Mouse (Mus musculus) MEL-GATA-1-ER (cell line): ENCODE measurements at regions not wholly inside any gene's neighbourhood (a gene's known extent, or its start where the extent isn't known, plus 50 kb on each side); places are given as distances from the start of the nearest gene placed in this dataset.

Source experiments
- DNase-seq: peaks from one replicate; pipeline ENCODE4 v3.0.0-alpha.2; 2012; ENCODE audit warnings: low read depth; ENCODE audit errors: extremely low read depth

DNA sequence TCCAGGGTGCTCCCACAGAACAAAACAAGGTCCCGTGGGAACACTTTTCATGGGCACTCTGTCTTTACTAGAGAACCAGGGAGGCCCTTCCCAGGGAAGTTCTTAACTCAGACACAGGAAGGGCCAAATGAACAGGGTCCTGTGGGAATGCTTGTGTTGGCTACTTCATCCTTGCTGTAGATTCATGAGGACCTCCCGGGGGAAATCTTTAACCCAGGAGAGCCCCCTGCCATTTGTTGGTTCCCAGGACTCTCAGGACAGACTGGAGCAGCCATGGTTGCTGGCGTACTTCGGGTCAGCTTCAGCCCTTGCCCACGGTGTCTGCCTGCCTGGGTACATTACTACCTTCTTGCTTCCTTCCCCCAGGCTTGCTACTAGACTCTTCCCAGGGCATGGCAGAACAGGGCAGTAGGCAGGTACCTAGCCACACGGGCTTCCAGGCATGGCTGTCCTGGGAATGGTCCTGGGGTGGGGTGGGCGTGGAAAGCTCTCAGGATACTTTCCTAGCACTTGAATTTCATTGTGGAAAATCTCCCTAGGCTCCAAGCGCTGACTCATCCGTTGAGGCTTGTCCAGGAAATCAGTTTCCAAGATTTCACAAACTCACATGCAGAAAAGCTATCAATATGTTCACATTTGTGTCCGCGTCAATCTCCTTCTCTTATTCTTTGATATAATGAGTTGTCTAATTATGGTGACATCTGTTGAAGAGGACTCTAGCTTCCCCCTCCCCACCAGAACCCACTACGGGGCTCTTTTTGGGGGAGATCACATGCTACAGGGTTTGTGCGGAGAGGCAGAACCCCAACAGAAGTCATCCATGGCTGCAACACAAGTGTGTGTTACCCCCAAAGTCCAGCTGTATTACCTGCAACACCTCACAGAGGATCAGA lies 148.6 kb downstream of the Sec61b start:
- no peak for DNase-seq

GRCm38 (mm10) chr4:47630006-47630405 lies 155.5 kb downstream of the Sec61b start:
- no peak for DNase-seq

GRCm38 (mm10) chr4:47630427-47630826 lies 156.0 kb downstream of the Sec61b start:
- DNase-seq = no peak

DNA sequence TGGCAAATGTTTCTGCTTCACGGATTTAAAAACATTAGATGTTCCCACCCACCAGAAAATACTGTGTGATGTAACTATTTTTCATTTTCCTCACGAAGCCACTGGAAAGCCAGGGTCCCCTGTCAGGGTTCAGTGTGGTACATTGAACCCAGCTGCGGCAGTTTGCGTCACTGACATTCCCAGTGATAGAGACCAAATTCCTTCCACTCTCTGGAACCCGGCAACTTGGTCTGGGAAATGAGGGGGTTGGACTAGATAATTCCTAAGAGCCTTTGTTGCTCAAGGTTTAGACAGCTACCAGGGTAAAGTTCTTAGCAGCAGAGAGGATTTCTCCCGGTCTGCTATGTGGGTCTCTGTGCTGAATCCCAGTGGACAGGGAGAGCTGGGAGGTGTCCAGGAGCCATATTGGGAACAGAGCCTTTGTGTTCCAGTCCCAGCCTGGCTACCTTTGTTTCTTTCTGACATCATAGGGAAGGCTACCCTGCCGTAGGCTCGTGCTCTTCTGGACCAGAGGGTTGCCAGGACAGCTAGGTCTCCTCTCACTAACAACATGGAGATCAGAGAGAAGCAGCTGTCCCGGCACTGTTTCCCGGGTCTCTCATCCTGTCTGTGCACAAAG lies 164.5 kb downstream of the Sec61b start:
- DNase-seq = no peak

DNA sequence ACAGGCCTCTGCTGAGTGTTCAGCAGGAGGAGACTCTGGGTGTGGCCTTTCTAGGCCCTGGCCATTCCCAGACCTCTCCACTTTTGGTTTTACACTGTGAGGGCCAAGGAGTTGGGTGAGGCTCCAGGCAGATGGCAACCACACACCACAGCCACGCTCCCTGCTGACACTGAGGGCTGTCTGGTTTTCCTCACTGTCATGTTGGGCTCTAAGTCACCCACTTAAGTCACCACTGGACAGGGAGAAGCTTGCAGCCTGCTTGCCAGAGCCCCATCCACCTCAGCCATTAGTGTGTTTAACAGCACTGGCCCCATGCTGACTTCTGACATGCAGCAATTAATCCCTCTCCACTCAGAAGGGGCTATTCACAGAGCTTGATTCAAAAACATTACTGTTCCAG lies 170.6 kb downstream of the Sec61b start:
- no peak for DNase-seq

GRCm38 (mm10) chr4:47648701-47649100 lies 174.2 kb downstream of the Sec61b start:
- DNase-seq = no peak

- no peak for DNase-seq
Measured at GRCm38 (mm10) chr4:47649951-47650350, 175.5 kb downstream of the Sec61b start.

DNA sequence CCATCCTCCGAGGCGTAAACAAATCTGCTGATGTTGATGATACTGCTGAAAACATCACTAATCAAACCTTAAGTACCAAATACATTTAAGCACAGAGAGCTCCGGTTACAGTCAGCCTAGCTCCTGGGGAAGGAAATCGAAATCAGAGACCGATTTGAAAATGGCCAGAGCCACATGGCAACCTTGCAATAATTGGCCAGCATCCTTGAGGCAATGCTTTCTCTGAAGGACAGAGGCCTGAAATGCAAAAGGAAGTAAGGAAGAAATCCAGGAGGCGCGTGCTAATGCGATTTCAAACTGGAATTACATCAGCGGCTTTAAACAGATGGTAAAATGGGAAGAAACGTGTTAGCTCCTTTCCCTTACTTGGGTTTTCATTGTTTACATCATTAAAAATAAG lies 177.1 kb downstream of the Sec61b start:
- no peak for DNase-seq

GRCm38 (mm10) chr4:47653143-47653542 lies 178.7 kb downstream of the Sec61b start:
- no peak for DNase-seq

DNA sequence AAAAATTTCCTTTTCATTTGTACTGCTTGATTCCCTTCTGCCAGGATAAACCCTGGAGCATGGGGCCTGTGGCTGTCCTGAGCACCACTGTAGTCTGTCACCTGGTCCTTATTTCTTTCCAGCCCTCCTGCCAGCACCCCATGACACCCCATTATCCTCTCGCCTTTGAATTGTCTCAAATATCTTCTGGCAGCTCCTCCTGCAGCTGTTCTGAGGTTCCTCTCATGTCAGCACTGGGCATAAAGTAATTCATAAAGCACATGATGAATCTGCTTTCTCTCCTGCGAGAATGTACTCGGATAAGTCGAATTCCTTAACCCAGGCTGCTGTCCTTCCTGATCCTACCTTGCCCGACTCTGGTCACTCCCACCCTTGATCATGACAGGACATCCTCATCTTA lies 195.1 kb downstream of the Sec61b start:
- DNase-seq = no peak

DNA sequence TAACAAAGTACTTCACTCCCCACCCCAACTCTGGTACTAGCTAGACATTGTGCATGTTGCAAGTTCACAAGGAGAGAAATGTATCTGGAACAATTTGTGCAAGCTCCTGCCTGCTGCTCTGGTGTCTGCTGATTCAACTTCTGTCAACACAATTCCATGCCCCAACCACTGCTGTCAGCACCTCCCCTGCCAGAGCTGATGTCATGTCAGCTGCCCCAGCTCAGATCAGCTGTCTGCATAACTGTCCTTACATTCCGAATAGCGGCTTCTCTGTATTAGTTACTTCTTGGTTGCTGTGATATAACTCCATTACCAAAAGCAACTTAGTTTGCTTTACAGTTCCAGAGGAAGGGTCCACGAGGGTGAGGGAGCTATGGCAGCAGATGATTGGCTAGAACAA lies 196.0 kb downstream of the Sec61b start:
- DNase-seq = no peak

DNA sequence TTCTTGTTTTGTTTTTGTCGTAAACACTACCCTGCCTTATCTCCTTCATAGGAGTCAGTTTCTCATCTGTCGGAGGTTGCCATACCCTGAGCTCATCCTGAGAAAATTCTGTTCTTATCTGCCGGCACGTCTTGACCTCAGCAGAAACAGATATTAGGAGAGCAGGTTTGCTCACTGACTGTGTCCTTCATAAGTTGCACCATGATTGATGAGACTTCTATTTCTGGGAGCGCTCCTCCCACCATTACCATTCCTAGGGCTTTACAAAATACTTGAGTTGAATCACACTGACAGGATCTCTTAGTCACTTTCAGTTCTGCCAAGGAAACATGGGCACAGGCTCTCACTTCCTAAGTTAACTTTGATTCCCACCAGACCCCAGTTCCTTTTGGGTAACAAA lies 196.9 kb downstream of the Sec61b start:
- DNase-seq = no peak

- no peak for DNase-seq
Measured at GRCm38 (mm10) chr4:47681141-47681540, 206.7 kb downstream of the Sec61b start.

GRCm38 (mm10) chr4:47691207-47691606 lies 216.7 kb downstream of the Sec61b start:
- no peak for DNase-seq

GRCm38 (mm10) chr4:47692654-47693053 lies 218.2 kb downstream of the Sec61b start:
- DNase-seq = no peak

GRCm38 (mm10) chr4:47693221-47693620 lies 218.8 kb downstream of the Sec61b start:
- no peak for DNase-seq

DNA sequence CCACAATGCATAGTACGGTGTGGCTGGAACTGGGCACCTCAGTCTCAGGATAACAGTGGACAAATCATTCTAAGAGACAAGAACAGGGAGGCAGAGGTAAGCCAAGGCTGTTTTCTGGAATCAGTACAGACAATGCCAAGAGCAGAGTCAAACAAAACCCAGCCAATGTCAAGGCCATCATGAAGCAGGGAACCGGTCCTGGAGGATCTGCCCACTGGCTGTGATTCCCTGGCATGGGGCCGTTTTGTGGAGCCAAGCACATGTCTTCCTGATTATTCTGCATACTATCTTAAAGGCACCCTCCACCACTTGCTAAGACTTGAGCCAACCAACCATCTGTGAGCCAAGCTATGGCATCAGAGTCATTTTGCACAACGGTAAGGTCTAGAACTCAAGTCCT lies 222.6 kb downstream of the Sec61b start:
- DNase-seq = no peak

DNA sequence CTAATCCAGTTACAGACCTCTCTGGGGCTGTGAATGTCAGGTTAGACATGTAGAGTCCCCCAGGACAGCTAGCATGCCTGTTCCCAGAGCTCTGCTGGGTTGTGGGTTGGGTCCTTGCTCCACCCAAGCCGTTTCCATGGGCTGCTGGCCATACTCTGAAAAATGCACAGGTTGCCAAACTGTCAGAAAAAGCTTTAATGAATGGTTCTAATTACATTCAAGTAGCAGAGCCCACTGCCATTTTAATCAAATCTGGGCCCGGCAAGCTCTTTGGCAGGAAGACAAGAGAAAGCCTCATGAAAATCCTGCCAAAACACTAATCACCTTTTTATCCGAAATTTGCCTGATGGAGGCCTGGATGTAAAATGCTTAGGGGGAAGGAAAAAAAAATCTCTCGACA lies 224.1 kb downstream of the Sec61b start:
- DNase-seq = no peak

DNA sequence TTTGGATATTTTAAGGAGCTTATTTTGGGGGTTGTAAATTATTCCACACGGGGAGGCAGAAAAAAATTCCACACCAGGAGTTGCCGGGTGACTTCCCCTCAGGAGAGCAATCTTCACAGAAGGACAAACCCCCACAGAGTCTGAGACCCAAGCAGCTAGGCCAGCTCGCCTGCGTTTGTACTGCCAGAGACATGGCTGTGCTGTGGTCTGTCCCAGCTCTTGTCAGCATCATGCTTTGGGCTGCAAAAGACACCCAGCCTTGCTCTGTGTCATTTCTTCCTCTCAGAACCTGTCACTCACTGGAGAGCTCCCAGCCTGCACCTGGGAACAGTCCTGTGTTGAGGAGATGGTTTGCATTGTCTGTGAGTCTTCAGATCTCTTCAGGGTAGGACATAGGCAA lies 224.5 kb downstream of the Sec61b start:
- DNase-seq = no peak

- no peak for DNase-seq
Measured at GRCm38 (mm10) chr4:47703501-47703900, 229.0 kb downstream of the Sec61b start.

- no peak for DNase-seq
Measured at GRCm38 (mm10) chr4:47704607-47705006, 230.1 kb downstream of the Sec61b start.

GRCm38 (mm10) chr4:47707966-47708365 lies 233.5 kb downstream of the Sec61b start:
- DNase-seq = no peak

DNA sequence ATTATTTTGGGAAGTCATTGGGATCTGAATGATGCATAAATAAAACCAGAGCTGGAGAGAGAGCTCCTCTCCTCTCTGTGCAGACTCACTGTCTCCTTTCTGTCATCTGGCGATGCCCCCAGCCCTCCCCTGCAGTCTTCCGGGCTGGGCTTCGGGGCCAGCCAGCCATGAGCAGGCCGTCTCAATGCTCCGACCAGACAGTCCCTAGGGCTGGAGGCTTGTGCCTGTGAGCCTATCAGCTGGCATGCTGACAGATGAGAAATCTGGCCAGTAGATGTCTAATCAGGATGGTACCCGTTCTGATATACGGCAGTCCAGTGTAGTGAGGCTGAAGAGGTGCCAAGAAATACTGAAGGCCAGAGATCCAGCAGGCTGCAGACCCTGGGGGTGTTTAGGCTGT lies 238.9 kb downstream of the Sec61b start:
- no peak for DNase-seq
